Comparison of ENCODE assay signal across 19 mouse cellular contexts in the genomic region with DNA sequence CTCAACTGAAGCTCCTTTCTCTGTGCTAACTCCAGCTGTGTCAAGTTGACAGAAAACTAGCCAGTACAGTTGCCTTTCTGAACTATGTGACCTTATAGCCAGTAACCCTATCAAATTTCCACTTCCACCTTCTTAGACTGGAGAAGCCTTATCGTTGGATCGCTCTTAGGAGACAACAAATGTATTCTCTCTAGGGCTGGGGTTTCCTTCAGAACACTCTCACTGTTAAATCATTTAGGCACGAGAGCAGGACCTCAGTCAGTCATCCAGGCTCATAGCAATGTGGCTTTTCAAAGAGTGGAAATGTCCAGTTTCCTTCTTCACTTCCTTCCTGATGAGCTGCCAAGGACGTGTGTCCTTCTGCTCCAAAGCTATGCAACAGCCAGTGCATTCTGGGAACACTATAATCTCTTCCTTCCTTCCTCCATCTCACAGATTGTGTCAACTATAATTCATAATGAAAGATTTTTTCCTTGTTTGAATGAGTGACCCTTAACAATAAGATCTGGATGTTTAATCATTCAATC.
A peak's percentile ranks its signal among the peaks of the same experiment; 100 is the strongest.
DNase-seq lines count a peak whose midpoint lies in the region; ATAC-seq and TF ChIP-seq lines count a peak whose summit lies in the region.
"Had no signal": no experiment of that assay in that cellular context is flagged by ENCODE, and none has a peak within 500 bp of the region (broad histone marks: within the 10 kb centered on the region; RNA-seq: fewer than 3 reads in every experiment).

No protein-coding gene starts in this region.

- no peaks in the 10 kb centered on the region for H3K27me3 ChIP-seq in kidney, embryonic 14.5 days (ENCODE audit: control insufficient read depth, insufficient read depth, low read length)
- H3K27me3 ChIP-seq in midbrain, embryonic 11.5 days (ENCODE audit: control insufficient read depth, insufficient read depth, low read length), result no peaks in the 10 kb centered on the region
- H3K27me3 ChIP-seq in midbrain, embryonic 15.5 days (replicated peaks), result no peaks in the 10 kb centered on the region
- H3K27me3 ChIP-seq in thymus, adult 2 months (ENCODE audit: control insufficient read depth, insufficient read depth, low read length), result no peaks in the 10 kb centered on the region
- H3K27me3 ChIP-seq: embryonic facial prominence, embryonic 15.5 days; intestine, embryonic 15.5 days; limb, embryonic 12.5 days; megakaryocyte, embryonic 14.5 days; stomach, embryonic 15.5 days had no signal

- ATAC-seq in kidney, embryonic 14.5 days (ENCODE audit: low FRiP score, low TSS enrichment), result no peak
- ATAC-seq in midbrain, embryonic 11.5 days (ENCODE audit: low FRiP score), result no peak
- ATAC-seq in midbrain, embryonic 15.5 days (replicated peaks), result no peak
- ATAC-seq: CD4-positive, CD25-positive, alpha-beta regulatory T cell, adult 4 months; intestine, embryonic 15.5 days had no signal

- no peak for TF ChIP-seq CTCF in thymus, adult 2 months (IDR thresholded peaks at IDR 0.05; ENCODE audit: borderline replicate concordance, control insufficient read depth, extremely low read depth, insufficient read depth, low read length, poor library complexity)

- DNase-seq in adrenal gland, postnatal 14 days, result peak; percentile 14
- DNase-seq in adrenal gland, postnatal 10 days, result no peak
- DNase-seq in kidney, adult 11 months, result peak; percentile 25
- DNase-seq in midbrain, embryonic 11.5 days (ENCODE audit: low spot score, missing footprints), result peak; percentile 21
- no peak for DNase-seq in embryo, embryonic 11 days
- DNase-seq in thymus, adult 2 months, result no peak
- DNase-seq: cerebellum, adult 9-11 months; gastrocnemius, postnatal 14 days had no signal

- no peaks in the 10 kb centered on the region for H3K36me3 ChIP-seq in kidney, embryonic 14.5 days (ENCODE audit: control insufficient read depth, insufficient read depth, low read length)
- no peaks in the 10 kb centered on the region for H3K36me3 ChIP-seq in midbrain, embryonic 11.5 days (ENCODE audit: control insufficient read depth, insufficient read depth, low read length)
- H3K36me3 ChIP-seq in midbrain, embryonic 15.5 days (replicated peaks), result no peaks in the 10 kb centered on the region
- H3K36me3 ChIP-seq in thymus, adult 2 months (ENCODE audit: control insufficient read depth, insufficient read depth, low read length), result no peaks in the 10 kb centered on the region
- H3K36me3 ChIP-seq: forebrain, embryonic 10.5 days; intestine, embryonic 15.5 days; limb, embryonic 12.5 days; stomach, embryonic 15.5 days had no signal

- 59% methylated on average over 4 of the region's 4 CpGs for WGBS in kidney, embryonic 14.5 days
- 84% methylated on average over 4 of the region's 4 CpGs for WGBS in midbrain, embryonic 11.5 days
- WGBS in midbrain, embryonic 15.5 days, result 87% methylated on average over 4 of the region's 4 CpGs
- 90% methylated on average over 4 of the region's 4 CpGs for WGBS in thymus, adult 2 months

- no peak overlapping the region for H3K4me3 ChIP-seq in kidney, embryonic 14.5 days (ENCODE audit: low read length)
- no peak overlapping the region for H3K4me3 ChIP-seq in midbrain, embryonic 11.5 days (ENCODE audit: low read depth, low read length)
- H3K4me3 ChIP-seq in midbrain, embryonic 15.5 days, result no peak overlapping the region
- no peak overlapping the region for H3K4me3 ChIP-seq in thymus, adult 2 months (ENCODE audit: control insufficient read depth, insufficient read depth, low read length)
- H3K4me3 ChIP-seq: embryonic facial prominence, embryonic 15.5 days; forebrain, embryonic 10.5 days; intestine, embryonic 15.5 days; limb, embryonic 12.5 days; megakaryocyte, embryonic 14.5 days; stomach, embryonic 15.5 days had no signal

- no peak overlapping the region for H3K27ac ChIP-seq in kidney, embryonic 14.5 days (ENCODE audit: low read depth, low read length)
- H3K27ac ChIP-seq in midbrain, embryonic 11.5 days (ENCODE audit: low read depth, low read length), result no peak overlapping the region
- H3K27ac ChIP-seq in midbrain, embryonic 15.5 days, result no peak overlapping the region
- no peak overlapping the region for H3K27ac ChIP-seq in thymus, adult 2 months (ENCODE audit: control insufficient read depth, insufficient read depth, low read length)
- H3K27ac ChIP-seq: embryonic facial prominence, embryonic 15.5 days; forebrain, embryonic 10.5 days; hindbrain, embryonic 14.5 days; intestine, embryonic 15.5 days; limb, embryonic 12.5 days; liver, embryonic 14.5 days; stomach, embryonic 15.5 days had no signal

- H3K9ac ChIP-seq in kidney, embryonic 14.5 days (ENCODE audit: low read depth, low read length), result no peak overlapping the region
- H3K9ac ChIP-seq in midbrain, embryonic 11.5 days (ENCODE audit: low read length), result no peak overlapping the region
- no peak overlapping the region for H3K9ac ChIP-seq in midbrain, embryonic 15.5 days
- H3K9ac ChIP-seq: embryonic facial prominence, embryonic 15.5 days; hindbrain, embryonic 14.5 days; intestine, embryonic 15.5 days; limb, embryonic 12.5 days; liver, embryonic 14.5 days; stomach, embryonic 15.5 days had no signal

- no peaks in the 10 kb centered on the region for H3K4me1 ChIP-seq in kidney, embryonic 14.5 days (ENCODE audit: control insufficient read depth, insufficient read depth, low read length)
- no peaks in the 10 kb centered on the region for H3K4me1 ChIP-seq in midbrain, embryonic 11.5 days (ENCODE audit: control insufficient read depth, insufficient read depth, low read length)
- H3K4me1 ChIP-seq in midbrain, embryonic 15.5 days, result no peaks in the 10 kb centered on the region
- H3K4me1 ChIP-seq in thymus, adult 2 months (replicated peaks; ENCODE audit: control insufficient read depth, insufficient read depth, low read length), result no peaks in the 10 kb centered on the region
- H3K4me1 ChIP-seq: embryonic facial prominence, embryonic 15.5 days; forebrain, embryonic 10.5 days; intestine, embryonic 15.5 days; limb, embryonic 12.5 days; stomach, embryonic 15.5 days had no signal

- no peak for TF ChIP-seq POLR2A in thymus, adult 2 months (IDR thresholded peaks at IDR 0.05; ENCODE audit: control insufficient read depth, extremely low read depth, insufficient read depth, low read length, poor library complexity)

- no peak overlapping the region for H3K4me2 ChIP-seq in kidney, embryonic 14.5 days (replicated peaks; ENCODE audit: low read depth, low read length)
- H3K4me2 ChIP-seq in midbrain, embryonic 11.5 days, result no peak overlapping the region
- no peak overlapping the region for H3K4me2 ChIP-seq in midbrain, embryonic 15.5 days
- H3K4me2 ChIP-seq: embryonic facial prominence, embryonic 15.5 days; hindbrain, embryonic 14.5 days; intestine, embryonic 15.5 days; limb, embryonic 12.5 days; stomach, embryonic 15.5 days had no signal

- H3K9me3 ChIP-seq in kidney, embryonic 14.5 days (ENCODE audit: control insufficient read depth, low read length), result peaks cover 7% of the 10 kb centered on the region; the same call in 1 of the 2 replicates
- H3K9me3 ChIP-seq in midbrain, embryonic 11.5 days (ENCODE audit: control insufficient read depth, low read length), result no peaks in the 10 kb centered on the region; the same call in 1 of the 2 replicates
- no peaks in the 10 kb centered on the region for H3K9me3 ChIP-seq in midbrain, embryonic 15.5 days
- H3K9me3 ChIP-seq: embryonic facial prominence, embryonic 15.5 days; forebrain, embryonic 10.5 days; intestine, embryonic 15.5 days; limb, embryonic 12.5 days; stomach, embryonic 15.5 days had no signal

Comparison
In these comparisons a context has a peak if more than half of its experiments do, and no peak if none do; other contexts are left out.
1. DNase-seq: peak in adrenal gland, postnatal 14 days (single experiment), kidney, adult 11 months (single experiment) and midbrain, embryonic 11.5 days (single experiment); none in adrenal gland, postnatal 10 days (single experiment), embryo, embryonic 11 days (single experiment) and thymus, adult 2 months (single experiment).